In the genomic region with DNA sequence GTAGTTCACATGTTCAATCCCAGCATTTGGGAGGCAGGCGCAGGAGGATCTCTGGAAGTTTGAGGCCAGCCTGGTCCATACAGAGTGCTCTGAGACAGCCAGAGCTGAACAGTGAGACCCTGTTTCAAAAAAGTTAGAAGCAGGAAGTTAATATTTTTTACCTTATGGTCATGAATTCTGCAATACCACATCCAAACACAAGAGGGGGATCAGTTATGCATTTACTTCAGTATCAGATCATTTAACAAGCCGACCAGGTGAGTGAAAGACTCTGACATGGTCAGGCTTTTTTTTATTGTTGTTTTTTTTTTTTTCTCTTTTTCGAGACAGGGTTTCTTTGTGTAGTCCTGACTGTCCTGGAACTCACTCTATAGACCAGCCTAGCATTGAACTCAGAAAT, we compare ENCODE assay signal across 9 mouse cellular contexts. TPM values are rescaled to one million over a fixed set of nuclear protein-coding genes. Genes with fewer than 3 reads are reported as not detected.
DNase-seq lines count a peak whose midpoint lies in the region; ATAC-seq and TF ChIP-seq lines count a peak whose summit lies in the region.
"Had no signal": no experiment of that assay in that cellular context is flagged by ENCODE, and none has a peak within 500 bp of the region (broad histone marks: within the 10 kb centered on the region; RNA-seq: fewer than 3 reads in every experiment).

No protein-coding gene starts in this region.

- peak; percentile 59 for DNase-seq in hindbrain, embryonic 11.5 days (ENCODE audit: low spot score)
- DNase-seq in B cell, adult 2 months = peak; percentile 54 to 67
- DNase-seq in Patski (ENCODE audit: low read depth, low spot score) = no peak
- DNase-seq in lung, postnatal 0 days (ENCODE audit: low spot score) = peak; percentile 79
- no peak for DNase-seq in adrenal gland, postnatal 10 days
- DNase-seq in right cerebral cortex, postnatal 36 days (ENCODE audit: low spot score in 2 of 2) = no peak
- DNase-seq in yolk sac, embryonic 10.5 days (ENCODE audit: low spot score) = no peak

- peaks cover 4% of the 10 kb centered on the region; the same call in 1 of the 2 replicates for H3K36me3 ChIP-seq in hindbrain, embryonic 11.5 days (ENCODE audit: control insufficient read depth, insufficient read depth, low read length)
- peaks cover 13% of the 10 kb centered on the region for H3K36me3 ChIP-seq in hindbrain, embryonic 12.5 days
- 0 out of 2 replicates have a peak, but pooled peaks cover 9% of the 10 kb centered on the region for H3K36me3 ChIP-seq in lung, postnatal 0 days (ENCODE audit: insufficient read depth, low read length)

- H3K9me3 ChIP-seq in hindbrain, embryonic 11.5 days (ENCODE audit: control insufficient read depth, low read length) = no peaks in the 10 kb centered on the region
- no peaks in the 10 kb centered on the region for H3K9me3 ChIP-seq in hindbrain, embryonic 12.5 days (replicated peaks)
- H3K9me3 ChIP-seq in lung, postnatal 0 days (ENCODE audit: low read length) = no peaks in the 10 kb centered on the region

- H3K27me3 ChIP-seq in hindbrain, embryonic 11.5 days (ENCODE audit: control insufficient read depth, insufficient read depth, low read length) = no peaks in the 10 kb centered on the region
- H3K27me3 ChIP-seq in hindbrain, embryonic 12.5 days = peaks cover 3% of the 10 kb centered on the region; the same call in 1 of the 2 replicates
- peaks cover 9% of the 10 kb centered on the region for H3K27me3 ChIP-seq in Patski
- no peaks in the 10 kb centered on the region for H3K27me3 ChIP-seq in lung, postnatal 0 days (replicated peaks; ENCODE audit: insufficient read depth, low read length)

- TF ChIP-seq EP300 in lung, postnatal 0 days (IDR thresholded peaks at IDR 0.05) = no peak

- POLR2A ChIA-PET in Patski (lab: Charles Lee) = interaction anchor here (0.6 kb wide), 1 partner anchor 28 kb away, joined by 3 read pairs; no protein-coding TSS in a partner anchor

- H3K4me3 ChIP-seq in hindbrain, embryonic 11.5 days (ENCODE audit: low read depth, low read length) = no peak overlapping the region
- no peak overlapping the region for H3K4me3 ChIP-seq in hindbrain, embryonic 12.5 days
- no peak overlapping the region for H3K4me3 ChIP-seq in lung, postnatal 0 days (ENCODE audit: low read depth, low read length)
- H3K4me3 ChIP-seq: myocyte had no signal

- 64% methylated on average over 3 of the region's 3 CpGs for WGBS in hindbrain, embryonic 11.5 days
- WGBS in hindbrain, embryonic 12.5 days = 60% methylated on average over 3 of the region's 3 CpGs
- 40% methylated on average over 3 of the region's 3 CpGs for WGBS in lung, postnatal 0 days

- H3K4me1 ChIP-seq in hindbrain, embryonic 11.5 days (replicated peaks; ENCODE audit: control insufficient read depth, insufficient read depth, low read length) = peaks cover 7% of the 10 kb centered on the region; the same call in 1 of the 2 replicates
- peaks cover 15% of the 10 kb centered on the region for H3K4me1 ChIP-seq in hindbrain, embryonic 12.5 days
- 0 out of 2 replicates have a peak, but pooled peaks cover 7% of the 10 kb centered on the region for H3K4me1 ChIP-seq in lung, postnatal 0 days (ENCODE audit: insufficient read depth, low read depth, low read length)

- CTCF ChIA-PET in Patski (lab: Charles Lee) = no interaction called here

- no peak overlapping the region for H3K9ac ChIP-seq in hindbrain, embryonic 11.5 days (ENCODE audit: low read depth, low read length)
- H3K9ac ChIP-seq in hindbrain, embryonic 12.5 days = no peak overlapping the region
- H3K9ac ChIP-seq in lung, postnatal 0 days (replicated peaks; ENCODE audit: low read depth) = no peak overlapping the region

- in situ Hi-C loops in Patski (cut with MboI; ENCODE audit: low pct_unique_long_range_greater_than_20kb) = no loop called here

- no peak overlapping the region for H3K4me2 ChIP-seq in hindbrain, embryonic 11.5 days (replicated peaks; ENCODE audit: low read depth, low read length)
- no peak overlapping the region for H3K4me2 ChIP-seq in hindbrain, embryonic 12.5 days (replicated peaks)
- no peak overlapping the region for H3K4me2 ChIP-seq in lung, postnatal 0 days (replicated peaks; ENCODE audit: low read depth, low read length)

- no peak overlapping the region for H3K27ac ChIP-seq in hindbrain, embryonic 11.5 days (ENCODE audit: low read depth, low read length)
- no peak overlapping the region for H3K27ac ChIP-seq in hindbrain, embryonic 12.5 days
- no peak overlapping the region for H3K27ac ChIP-seq in lung, postnatal 0 days (ENCODE audit: low read length)

- ATAC-seq in hindbrain, embryonic 11.5 days (ENCODE audit: low FRiP score) = no peak
- ATAC-seq in hindbrain, embryonic 12.5 days (ENCODE audit: low FRiP score) = no peak
- no peak for ATAC-seq in Patski
- ATAC-seq in lung, postnatal 0 days = no peak

- peak; percentile 63 for TF ChIP-seq CTCF in Patski (IDR thresholded peaks at IDR 0.05)
- TF ChIP-seq CTCF in lung, postnatal 0 days (IDR thresholded peaks at IDR 0.05) = peak; percentile 69

RNA-seq across cellular contexts. Expression of a gene that starts 2.5 kb away (rescaled TPM):
- 619 and 657 TPM in 2 replicates for polyA plus RNA-seq in hindbrain, embryonic 11.5 days (2014; fragmentation: Nextera tagmentation; extraction: Ambion mirVana)
- polyA plus RNA-seq in hindbrain, embryonic 12.5 days (2016; fragmentation: Nextera tagmentation; extraction: Ambion mirVana) = 472 and 473 TPM in 2 replicates
- polyA plus RNA-seq in Patski (2021) = 1,368 TPM
- 373 and 397 TPM in 2 replicates for polyA plus RNA-seq in lung, postnatal 0 days (2015; fragmentation: Nextera tagmentation; extraction: Ambion mirVana)
- 1,000 to 10,000 TPM; 1,004 to 1,027 TPM for total RNA-seq in adrenal gland, postnatal 10 days (2021)

RNA-seq across cellular contexts. Expression of a gene that starts 10.5 kb away (rescaled TPM):
- polyA plus RNA-seq in hindbrain, embryonic 11.5 days (2014; fragmentation: Nextera tagmentation; extraction: Ambion mirVana) = 25.0 and 32.4 TPM in 2 replicates
- 21.4 and 22.7 TPM in 2 replicates for polyA plus RNA-seq in hindbrain, embryonic 12.5 days (2016; fragmentation: Nextera tagmentation; extraction: Ambion mirVana)
- polyA plus RNA-seq in Patski (2021) = 131 TPM
- 19.7 and 20.0 TPM in 2 replicates for polyA plus RNA-seq in lung, postnatal 0 days (2015; fragmentation: Nextera tagmentation; extraction: Ambion mirVana)
- 10 to 100 TPM; 85.8 to 88.5 TPM for total RNA-seq in adrenal gland, postnatal 10 days (2021)

RNA-seq across cellular contexts. Expression of a gene that starts 18.3 kb away (rescaled TPM):
- polyA plus RNA-seq in hindbrain, embryonic 11.5 days (2014; fragmentation: Nextera tagmentation; extraction: Ambion mirVana) = 11.6 and 15.5 TPM in 2 replicates
- 16.4 and 16.9 TPM in 2 replicates for polyA plus RNA-seq in hindbrain, embryonic 12.5 days (2016; fragmentation: Nextera tagmentation; extraction: Ambion mirVana)
- 13.7 TPM for polyA plus RNA-seq in Patski (2021)
- 2.5 and 2.8 TPM in 2 replicates for polyA plus RNA-seq in lung, postnatal 0 days (2015; fragmentation: Nextera tagmentation; extraction: Ambion mirVana)
- total RNA-seq in adrenal gland, postnatal 10 days (2021) = 10 to 100 TPM; 18.7 to 27.8 TPM

Comparison
In these comparisons a context has a peak if more than half of its experiments do, and no peak if none do; other contexts are left out.
1. DNase-seq: peak in hindbrain, embryonic 11.5 days (single experiment), B cell, adult 2 months (2 of 2) and lung, postnatal 0 days (single experiment); none in Patski (single experiment), adrenal gland, postnatal 10 days (single experiment), right cerebral cortex, postnatal 36 days (0 of 2) and yolk sac, embryonic 10.5 days (single experiment).